In genomic region chr6:129542540-129542939, GRCm38 (mm10) we compare ENCODE assay signal across 7 mouse cellular contexts.
"Had no signal": no experiment of that assay in that cellular context is flagged by ENCODE, and none has a peak within 500 bp of the region (broad histone marks: within the 10 kb centered on the region; RNA-seq: fewer than 3 reads in every experiment).

No protein-coding gene starts in this region.

- DNase-seq: kidney, postnatal 14 days; layer of hippocampus, adult 9-11 months; lung, adult 2 months; lung, postnatal 4 days; midbrain, embryonic 14.5 days; thymus, adult 2 months; thymus, postnatal 25 days had no signal
